Mouse (Mus musculus): ENCODE measurements around the gene Pkdcc. TPM values are rescaled to one million over a fixed set of nuclear protein-coding genes. Genes with fewer than 3 reads are reported as not detected.

Gene Pkdcc
- total RNA-seq, 1 experiment from 2014 or later: not detected

DNA sequence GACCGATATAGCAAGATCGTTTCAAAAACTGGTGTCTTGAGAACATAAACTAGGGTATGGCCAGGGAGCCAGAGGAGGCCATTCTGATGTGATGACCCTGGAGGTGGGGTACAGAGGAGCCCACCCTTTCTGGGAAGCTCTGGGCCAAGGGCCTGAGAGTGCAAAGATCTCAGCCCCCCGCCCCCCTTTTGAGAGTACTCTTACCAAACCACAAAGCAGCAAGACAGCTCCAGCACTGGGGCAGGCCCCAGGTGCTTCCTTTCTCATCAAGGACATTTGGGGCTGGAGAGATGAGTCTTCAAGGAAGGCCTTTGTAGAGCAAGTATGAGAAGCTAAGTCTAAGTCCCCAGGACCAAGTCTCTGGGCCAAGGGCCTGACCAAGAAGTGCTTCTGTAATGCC lies 7.8 kb upstream of the Pkdcc start:
- peak in 1 of 2 experiments; percentile 44; a peak in 1 of 4 replicates for ATAC-seq (replicated peaks in 1 of 2; ENCODE audit: insufficient read depth in 1 of 2, low FRiP score in 2 of 2, low TSS enrichment in 1 of 2, low read depth in 1 of 2, poor library complexity in 2 of 2, severe bottlenecking in 2 of 2)

DNA sequence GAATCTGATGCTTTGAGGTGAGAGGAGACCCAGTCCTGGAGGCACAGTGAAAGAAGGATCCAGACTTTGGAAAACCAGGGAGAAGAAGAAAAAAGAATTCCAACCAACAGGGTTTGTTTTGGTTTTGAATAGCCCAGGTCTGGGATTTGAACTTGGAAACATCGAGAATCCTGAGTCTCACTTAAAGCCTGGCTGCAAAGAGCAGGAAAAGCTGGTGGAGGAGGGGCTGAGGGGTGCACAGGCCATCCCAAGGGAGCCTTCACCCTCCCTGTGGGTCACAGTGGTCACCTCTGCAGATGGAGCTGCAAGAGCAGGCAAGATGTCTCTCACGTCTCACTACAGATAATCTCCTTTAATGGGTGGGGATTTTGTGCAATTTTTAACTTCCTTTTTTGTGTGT lies 6.6 kb upstream of the Pkdcc start:
- no peak for ATAC-seq (replicated peaks in 1 of 2; ENCODE audit: insufficient read depth in 1 of 2, low FRiP score in 2 of 2, low TSS enrichment in 1 of 2, low read depth in 1 of 2, poor library complexity in 2 of 2, severe bottlenecking in 2 of 2)

DNA sequence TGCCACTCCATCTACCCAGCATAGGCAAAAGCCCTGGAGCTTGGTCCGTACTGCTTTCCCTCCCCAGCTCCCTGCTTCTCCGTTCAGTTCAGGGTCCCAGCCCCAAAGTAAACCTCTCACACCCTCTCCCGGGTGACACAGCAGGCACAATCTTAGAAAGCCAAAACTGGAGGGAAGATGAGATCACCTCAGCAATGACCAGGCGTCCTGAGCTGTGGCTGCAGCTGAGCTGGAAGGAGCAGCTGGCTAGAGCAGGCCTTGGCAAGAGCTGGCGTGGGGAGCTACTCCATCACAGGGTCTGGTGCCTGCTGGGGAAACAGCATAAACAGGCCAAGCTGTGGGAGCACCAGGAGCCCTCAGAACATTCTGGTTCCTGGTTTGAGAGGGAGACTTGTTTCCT lies 4.6 kb upstream of the Pkdcc start:
- no peak for ATAC-seq (replicated peaks in 1 of 2; ENCODE audit: insufficient read depth in 1 of 2, low FRiP score in 2 of 2, low TSS enrichment in 1 of 2, low read depth in 1 of 2, poor library complexity in 2 of 2, severe bottlenecking in 2 of 2)

DNA sequence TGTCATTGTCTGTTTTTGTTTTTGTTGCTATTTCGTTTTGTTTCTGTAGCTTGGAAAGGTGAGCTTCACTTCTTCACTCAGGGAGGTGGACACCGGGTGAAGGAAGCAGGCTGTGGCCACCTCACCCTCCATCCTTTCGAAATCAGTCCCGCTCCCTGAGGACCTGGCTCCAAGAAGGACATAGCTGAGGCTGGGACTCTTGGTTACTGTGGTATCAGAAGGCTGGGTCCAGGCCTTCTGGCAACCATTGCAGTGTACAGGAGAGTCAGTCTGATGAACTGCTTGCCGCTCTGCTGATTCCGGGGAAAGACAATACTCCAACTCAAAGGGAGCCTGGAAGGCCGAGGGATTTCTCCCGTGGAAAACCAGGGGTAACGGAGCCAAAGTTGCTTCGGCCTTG lies 3.9 kb upstream of the Pkdcc start:
- no peak for ATAC-seq (replicated peaks in 1 of 2; ENCODE audit: insufficient read depth in 1 of 2, low FRiP score in 2 of 2, low TSS enrichment in 1 of 2, low read depth in 1 of 2, poor library complexity in 2 of 2, severe bottlenecking in 2 of 2)

DNA sequence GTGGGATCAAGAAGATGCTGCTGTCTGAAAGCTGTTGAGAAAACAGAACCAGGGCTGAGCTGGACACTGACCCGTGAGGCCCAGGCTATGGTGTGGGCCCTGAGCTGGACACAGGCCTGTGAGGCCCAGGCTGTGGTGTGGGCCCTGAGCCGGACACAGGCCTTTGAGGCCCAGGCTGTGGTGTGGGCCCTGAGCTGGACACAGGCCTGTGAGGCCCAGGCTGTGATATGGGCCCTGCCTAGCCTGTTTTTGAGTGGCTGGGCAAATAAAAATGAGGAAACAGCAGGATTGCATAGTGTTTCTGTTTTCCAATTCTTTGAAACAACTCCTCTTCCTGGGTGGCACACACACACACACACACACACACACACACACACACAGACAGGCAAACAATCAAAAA lies 2.7 kb upstream of the Pkdcc start:
- ATAC-seq (replicated peaks in 1 of 2; ENCODE audit: insufficient read depth in 1 of 2, low FRiP score in 2 of 2, low TSS enrichment in 1 of 2, low read depth in 1 of 2, poor library complexity in 2 of 2, severe bottlenecking in 2 of 2): no peak

DNA sequence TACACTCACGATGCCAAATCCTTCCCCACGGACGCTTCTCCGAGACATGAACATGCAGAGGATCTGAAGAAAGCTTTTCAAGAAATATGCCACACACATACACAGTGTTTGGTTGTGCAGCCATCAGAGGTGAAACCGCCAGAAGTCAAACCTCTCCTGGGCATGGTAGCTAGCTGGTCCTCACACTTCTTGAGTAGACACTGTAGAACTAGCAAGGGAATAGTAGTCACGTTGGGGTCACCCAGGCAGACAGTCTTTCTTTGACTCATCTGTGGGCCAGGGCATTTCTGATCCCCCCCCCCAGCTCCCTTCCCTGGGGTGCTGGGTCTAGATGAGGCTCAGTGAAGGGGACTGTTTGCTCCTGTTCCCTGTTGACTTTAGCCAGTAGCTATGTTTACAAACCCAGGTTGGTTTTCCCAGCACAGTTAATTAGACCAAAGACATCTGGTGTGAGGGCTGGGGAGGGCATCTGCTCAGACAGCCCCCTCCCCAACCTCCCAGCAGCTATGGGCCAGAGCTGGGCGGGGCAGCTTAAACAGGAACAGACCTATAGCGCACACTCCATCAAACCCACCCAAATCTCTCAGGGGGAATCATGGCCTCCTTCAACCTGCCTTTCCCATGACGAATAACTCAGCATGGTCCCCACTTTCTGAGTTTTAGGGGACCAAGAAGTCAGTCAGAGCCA lies 1.7 kb upstream of the Pkdcc start:
- no peak for ATAC-seq (replicated peaks in 1 of 2; ENCODE audit: insufficient read depth in 1 of 2, low FRiP score in 2 of 2, low TSS enrichment in 1 of 2, low read depth in 1 of 2, poor library complexity in 2 of 2, severe bottlenecking in 2 of 2)

DNA sequence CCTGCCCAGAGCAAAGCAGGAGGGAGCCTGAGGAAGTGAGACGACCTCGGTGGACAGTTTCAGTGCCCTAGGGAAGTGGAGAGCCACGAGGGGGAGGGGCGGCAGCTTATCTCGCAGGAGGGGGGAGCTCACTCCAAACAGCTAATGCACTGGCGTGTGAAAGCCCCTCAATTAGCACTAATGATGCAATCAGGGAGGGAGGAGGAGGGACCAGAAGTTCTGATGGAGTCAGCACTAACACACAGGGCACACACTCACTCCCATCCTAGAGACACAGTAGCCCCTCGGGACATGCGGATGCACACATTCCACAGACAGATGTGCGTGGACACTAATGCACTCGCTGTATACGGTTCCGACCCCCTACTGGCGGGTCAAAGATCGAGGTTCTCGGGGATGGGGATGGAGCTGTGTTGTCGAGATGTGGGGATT lies 915 bp upstream of the Pkdcc start:
- ATAC-seq (replicated peaks in 1 of 2; ENCODE audit: insufficient read depth in 1 of 2, low FRiP score in 2 of 2, low TSS enrichment in 1 of 2, low read depth in 1 of 2, poor library complexity in 2 of 2, severe bottlenecking in 2 of 2): peak; percentile 17 to 27; a peak in 2 of 4 replicates

DNA sequence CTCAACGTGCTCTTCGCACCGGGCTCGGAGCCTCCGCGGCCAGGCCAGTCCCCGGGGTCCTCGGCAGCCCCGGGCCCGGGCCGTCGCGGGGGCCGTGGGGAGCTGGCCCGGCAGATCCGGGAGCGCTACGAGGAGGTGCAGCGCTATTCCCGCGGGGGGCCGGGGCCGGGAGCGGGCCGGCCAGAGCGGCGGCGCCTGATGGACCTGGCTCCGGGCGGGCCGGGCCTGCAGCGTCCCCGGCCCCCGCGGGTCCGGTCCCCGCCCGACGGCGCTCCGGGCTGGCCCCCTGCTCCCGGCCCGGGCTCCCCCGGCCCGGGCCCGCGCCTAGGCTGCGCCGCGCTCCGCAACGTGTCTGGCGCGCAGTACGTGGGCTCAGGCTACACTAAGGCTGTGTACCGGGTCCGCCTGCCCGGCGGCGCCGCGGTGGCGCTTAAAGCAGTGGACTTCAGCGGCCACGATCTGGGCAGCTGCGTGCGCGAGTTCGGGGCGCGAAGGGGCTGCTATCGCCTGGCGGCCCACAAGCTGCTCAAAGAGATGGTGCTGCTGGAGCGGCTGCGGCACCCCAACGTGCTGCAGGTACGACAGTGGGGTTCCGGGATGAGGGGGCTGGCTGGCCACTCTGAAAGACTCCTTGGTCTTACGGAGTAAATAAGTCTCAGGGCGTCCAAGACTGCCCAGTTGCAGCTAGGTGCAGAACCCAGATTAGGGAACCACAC lies 595 bp downstream of the Pkdcc start:
- ATAC-seq (replicated peaks in 1 of 2; ENCODE audit: insufficient read depth in 1 of 2, low FRiP score in 2 of 2, low TSS enrichment in 1 of 2, low read depth in 1 of 2, poor library complexity in 2 of 2, severe bottlenecking in 2 of 2): 0 out of 4 replicates have a peak, but pooled peaks of 1 of the 2 experiments have one; percentile 24

DNA sequence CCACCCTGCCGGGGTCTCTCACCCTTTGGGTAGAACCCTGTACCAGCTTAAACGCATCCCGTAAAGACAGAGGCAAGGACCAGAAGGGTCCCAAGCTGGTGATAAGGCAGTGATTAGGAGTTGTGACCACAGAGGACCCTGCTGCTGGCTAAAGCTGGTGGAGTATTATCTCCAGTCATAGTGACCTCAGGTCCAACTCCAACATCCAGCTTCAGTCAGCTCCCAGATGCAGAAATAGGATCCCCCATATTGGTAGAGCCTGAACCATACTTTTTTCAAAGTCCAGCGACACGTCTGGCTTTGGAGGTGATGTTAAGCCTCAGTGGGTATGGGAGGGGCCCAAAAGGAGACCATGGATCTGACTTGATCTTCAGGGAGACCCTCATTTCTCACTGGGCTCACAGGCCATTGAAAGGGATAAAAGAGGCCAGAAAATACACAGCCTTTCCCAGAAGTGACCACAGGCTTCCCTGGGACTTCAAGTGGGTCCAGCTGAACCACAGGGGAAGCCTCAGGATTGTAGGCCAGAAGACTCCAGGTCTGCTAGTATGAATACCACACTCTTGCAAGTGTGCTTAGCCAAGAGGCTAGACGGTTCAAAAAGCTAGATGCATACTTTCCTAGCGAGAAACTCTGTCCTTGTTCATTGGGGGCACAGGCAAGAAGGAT lies 1.3 kb downstream of the Pkdcc start:
- no peak for ATAC-seq (replicated peaks in 1 of 2; ENCODE audit: insufficient read depth in 1 of 2, low FRiP score in 2 of 2, low TSS enrichment in 1 of 2, low read depth in 1 of 2, poor library complexity in 2 of 2, severe bottlenecking in 2 of 2)

DNA sequence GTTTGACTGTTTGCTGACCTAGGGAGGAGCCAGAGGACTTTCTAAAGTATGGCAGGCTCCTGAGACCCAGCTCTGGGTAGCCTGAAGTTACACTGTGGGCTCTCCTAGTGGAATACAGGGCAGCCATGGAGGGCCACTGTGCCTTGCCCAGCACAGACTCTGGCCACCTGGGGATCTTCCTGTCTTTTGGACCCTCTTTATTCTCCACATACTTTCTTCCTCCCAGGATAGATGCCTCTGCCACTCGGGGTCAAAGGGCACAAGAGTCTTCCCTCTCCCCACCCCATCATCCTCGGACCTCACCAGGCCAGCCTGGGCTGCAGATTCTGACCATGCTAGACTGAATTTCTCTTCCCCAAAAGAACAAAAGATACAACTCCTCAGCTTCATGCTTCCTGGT lies 3.1 kb downstream of the Pkdcc start:
- no peak for ATAC-seq (replicated peaks in 1 of 2; ENCODE audit: insufficient read depth in 1 of 2, low FRiP score in 2 of 2, low TSS enrichment in 1 of 2, low read depth in 1 of 2, poor library complexity in 2 of 2, severe bottlenecking in 2 of 2)

DNA sequence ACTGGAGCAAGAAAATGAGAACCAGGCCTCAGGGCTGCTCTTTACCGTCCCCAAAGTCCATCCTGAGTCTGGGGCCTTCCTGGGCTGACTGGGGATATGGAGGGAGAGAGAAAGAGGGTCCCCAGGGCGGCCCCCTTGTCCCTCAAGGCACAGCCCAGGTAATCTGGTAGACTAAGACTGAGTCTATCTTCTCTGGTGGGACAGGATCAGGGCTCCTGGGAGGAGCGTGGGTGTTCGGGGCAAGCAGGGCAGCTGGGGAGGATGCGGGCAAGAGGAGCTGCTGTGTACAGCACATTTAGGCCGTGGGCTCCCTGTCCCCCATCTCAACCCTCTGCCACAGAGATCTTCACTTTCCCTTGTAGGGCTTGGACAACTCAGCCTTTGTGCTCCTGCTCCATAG lies 3.6 kb downstream of the Pkdcc start:
- no peak for ATAC-seq (replicated peaks in 1 of 2; ENCODE audit: insufficient read depth in 1 of 2, low FRiP score in 2 of 2, low TSS enrichment in 1 of 2, low read depth in 1 of 2, poor library complexity in 2 of 2, severe bottlenecking in 2 of 2)

DNA sequence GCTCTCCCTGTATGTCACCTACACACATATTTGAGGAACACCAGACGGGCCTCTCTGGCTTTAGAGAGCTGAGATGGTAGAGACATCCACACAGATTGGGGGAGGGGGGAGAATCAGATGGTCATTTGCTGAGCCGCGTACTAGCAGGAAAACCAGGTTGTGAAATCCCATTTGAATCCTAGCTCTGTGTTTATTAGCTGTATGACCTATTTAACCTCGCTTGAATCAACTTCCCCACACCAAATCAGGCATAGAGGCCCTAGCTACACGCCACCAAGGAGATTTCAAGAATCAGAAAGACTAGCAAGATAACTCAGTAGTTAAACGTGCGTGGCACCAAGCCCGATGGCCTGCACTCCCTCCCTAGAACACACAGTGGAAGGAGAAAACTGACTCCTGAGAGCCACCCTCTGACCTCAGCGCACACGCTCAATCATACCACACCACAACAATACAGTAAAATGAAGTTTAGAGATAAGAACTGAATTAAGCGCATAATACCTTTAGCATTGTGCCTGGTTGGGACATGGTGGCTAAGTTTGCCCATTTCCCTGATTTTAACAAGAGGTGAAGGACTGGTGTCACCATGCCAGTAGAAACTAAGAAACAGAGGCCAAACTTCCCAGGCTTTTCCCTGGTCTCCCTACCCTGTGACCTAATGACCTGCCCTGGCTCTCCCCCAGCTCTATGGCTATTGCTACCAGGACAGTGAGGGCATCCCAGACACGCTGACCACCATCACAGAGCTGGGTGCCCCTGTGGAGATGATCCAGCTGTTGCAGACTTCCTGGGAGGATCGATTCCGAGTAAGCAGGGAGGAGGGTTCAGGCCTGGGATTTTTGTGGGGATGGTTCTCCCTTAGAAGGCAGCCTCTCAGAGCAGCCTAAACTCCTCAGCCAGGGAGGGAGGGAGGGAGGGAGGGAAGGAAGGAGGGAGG lies 4.5 kb downstream of the Pkdcc start:
- no peak for ATAC-seq (replicated peaks in 1 of 2; ENCODE audit: insufficient read depth in 1 of 2, low FRiP score in 2 of 2, low TSS enrichment in 1 of 2, low read depth in 1 of 2, poor library complexity in 2 of 2, severe bottlenecking in 2 of 2)

DNA sequence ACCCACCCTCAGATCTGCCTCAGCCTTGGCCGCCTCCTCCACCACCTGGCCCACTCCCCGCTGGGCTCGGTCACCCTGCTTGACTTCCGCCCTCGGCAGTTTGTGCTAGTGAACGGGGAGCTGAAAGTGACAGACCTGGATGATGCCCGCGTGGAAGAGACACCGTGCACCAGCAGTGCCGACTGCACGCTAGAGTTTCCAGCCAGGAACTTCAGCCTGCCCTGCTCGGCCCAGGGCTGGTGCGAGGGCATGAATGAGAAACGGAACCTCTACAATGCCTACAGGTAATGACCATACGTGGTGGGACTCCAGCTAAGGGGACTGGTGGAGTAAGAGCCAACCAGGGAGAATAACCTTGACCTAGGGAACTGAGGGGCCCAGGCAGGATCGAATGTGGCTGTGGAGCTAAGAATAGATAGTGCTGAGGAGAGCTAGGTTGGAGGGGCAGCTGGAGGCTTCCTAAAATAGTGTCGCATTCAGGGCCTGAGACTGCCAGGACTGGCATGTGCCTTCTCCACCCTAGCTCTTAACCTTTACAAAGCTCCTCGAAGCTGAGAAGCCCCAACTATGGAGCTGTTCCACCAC lies 6.0 kb downstream of the Pkdcc start:
- ATAC-seq (replicated peaks in 1 of 2; ENCODE audit: insufficient read depth in 1 of 2, low FRiP score in 2 of 2, low TSS enrichment in 1 of 2, low read depth in 1 of 2, poor library complexity in 2 of 2, severe bottlenecking in 2 of 2): no peak

DNA sequence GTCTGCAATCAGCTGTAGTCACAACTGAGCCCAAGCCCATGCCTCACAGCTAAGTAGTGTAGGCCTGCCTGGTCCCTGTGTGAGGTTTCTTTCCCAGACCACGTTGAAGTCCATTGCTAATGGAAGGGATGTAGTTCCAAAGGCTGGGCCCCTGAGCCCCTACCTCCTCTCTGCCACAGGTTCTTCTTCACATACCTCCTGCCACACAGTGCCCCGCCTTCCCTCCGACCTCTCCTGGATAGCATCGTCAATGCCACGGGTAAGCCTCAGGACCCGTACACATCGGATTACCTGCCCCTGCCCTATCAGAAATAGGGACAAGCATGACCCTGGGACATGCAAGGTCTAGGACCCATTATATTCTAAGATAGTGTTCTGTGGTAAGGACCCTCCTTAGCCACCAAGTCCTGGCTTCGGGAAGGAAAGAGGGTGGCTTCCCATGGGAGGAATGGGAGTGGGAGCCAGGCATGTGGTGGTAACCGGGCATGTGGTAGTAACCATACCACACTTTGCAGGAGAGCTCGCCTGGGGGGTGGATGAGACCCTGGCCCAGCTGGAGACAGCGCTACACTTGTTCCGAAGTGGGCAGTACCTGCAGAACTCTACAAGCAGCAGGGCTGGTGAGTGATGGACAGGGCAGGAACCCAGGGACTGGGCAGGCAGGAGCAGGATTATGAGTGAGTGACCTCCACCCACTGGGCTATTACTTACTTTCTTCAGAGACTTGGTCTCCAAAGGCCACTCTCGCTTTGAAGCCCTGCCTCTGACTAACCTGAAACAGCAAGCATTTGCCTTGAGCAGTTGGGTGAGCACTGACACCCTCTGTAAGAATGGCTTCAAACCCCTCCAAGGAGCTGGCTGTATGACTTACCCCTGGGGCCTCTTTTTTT lies 6.8 kb downstream of the Pkdcc start:
- no peak for ATAC-seq (replicated peaks in 1 of 2; ENCODE audit: insufficient read depth in 1 of 2, low FRiP score in 2 of 2, low TSS enrichment in 1 of 2, low read depth in 1 of 2, poor library complexity in 2 of 2, severe bottlenecking in 2 of 2)

DNA sequence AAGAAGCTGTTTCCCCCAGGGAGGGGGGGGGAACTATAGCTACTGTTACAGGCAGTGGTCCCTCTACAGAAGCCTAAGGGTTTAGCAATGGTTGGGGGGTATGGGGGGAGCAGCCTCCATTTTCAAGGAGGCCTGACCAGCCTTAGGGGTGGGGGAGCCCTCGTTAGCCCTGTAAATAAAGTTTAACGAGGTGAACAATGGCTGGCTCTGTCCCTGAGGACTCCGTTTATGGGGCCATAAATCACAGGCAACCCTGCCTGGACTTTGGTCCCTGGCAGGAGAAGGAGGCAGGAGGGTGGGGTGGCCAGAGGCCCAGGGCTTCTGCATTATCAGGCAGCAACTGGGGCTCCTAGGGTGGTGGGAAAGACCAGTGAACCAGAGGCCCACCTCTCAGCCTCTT lies 7.6 kb downstream of the Pkdcc start:
- ATAC-seq (replicated peaks in 1 of 2; ENCODE audit: insufficient read depth in 1 of 2, low FRiP score in 2 of 2, low TSS enrichment in 1 of 2, low read depth in 1 of 2, poor library complexity in 2 of 2, severe bottlenecking in 2 of 2): no peak

DNA sequence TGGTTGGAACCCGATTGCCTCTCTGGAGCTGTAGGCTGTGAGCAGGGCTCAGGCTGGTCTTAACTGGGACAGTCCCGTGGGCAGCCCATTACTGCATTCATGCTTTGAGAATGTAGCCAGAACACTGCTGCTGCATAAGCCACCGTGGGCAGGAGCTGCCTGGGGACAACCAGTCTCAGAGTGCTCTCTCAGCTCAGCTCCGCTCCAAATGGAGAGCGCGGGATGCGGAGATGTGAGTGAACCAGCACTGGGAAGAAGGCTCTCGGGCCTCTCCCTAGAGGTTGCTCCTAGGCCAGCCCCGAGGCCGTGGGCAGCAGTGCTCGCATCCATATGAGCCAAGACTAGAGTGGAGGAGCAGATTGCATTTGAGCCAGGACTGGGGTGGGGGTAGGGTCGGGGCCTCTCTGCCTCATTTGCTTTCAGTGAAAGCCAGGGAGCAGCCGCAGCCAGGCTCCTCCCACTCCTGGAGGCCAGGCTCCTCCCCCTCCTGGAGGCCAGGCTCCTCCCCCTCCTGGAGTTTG lies 9.4 kb downstream of the Pkdcc start:
- ATAC-seq (replicated peaks in 1 of 2; ENCODE audit: insufficient read depth in 1 of 2, low FRiP score in 2 of 2, low TSS enrichment in 1 of 2, low read depth in 1 of 2, poor library complexity in 2 of 2, severe bottlenecking in 2 of 2): no peak

Data from hematopoietic stem cell, adult 5-6 weeks (primary cell).